In genomic region chr12:38777316-38777715, GRCm38 (mm10) we compare ENCODE assay signal across 8 mouse cellular contexts. TPM values are rescaled to one million over a fixed set of nuclear protein-coding genes. Genes with fewer than 3 reads are reported as not detected.
A peak's percentile ranks its signal among the peaks of the same experiment; 100 is the strongest.
DNase-seq lines count a peak whose midpoint lies in the region; ATAC-seq and TF ChIP-seq lines count a peak whose summit lies in the region.

No protein-coding gene starts in this region.

- no peak for ATAC-seq in midbrain, embryonic 15.5 days (replicated peaks)
- no peak for ATAC-seq in midbrain, embryonic 16.5 days
- ATAC-seq in stomach, postnatal 0 days (ENCODE audit: low FRiP score, low TSS enrichment), result no peak

- TF ChIP-seq CTCF in stomach, postnatal 0 days (IDR thresholded peaks at IDR 0.05; ENCODE audit: low read depth), result no peak

- H3K27me3 ChIP-seq in midbrain, embryonic 15.5 days (replicated peaks), result no peaks in the 10 kb centered on the region
- H3K27me3 ChIP-seq in midbrain, embryonic 16.5 days (ENCODE audit: control insufficient read depth, insufficient read depth, low read depth, low read length), result no peaks in the 10 kb centered on the region
- no peaks in the 10 kb centered on the region for H3K27me3 ChIP-seq in stomach, postnatal 0 days (ENCODE audit: control insufficient read depth, insufficient read depth, low read length)

- no peak for TF ChIP-seq EP300 in stomach, postnatal 0 days (optimal IDR thresholded peaks at IDR 0.05)

- peak overlapping the region; percentile 100; the same call in 1 of the 2 replicates for H3K4me2 ChIP-seq in midbrain, embryonic 15.5 days
- no peak overlapping the region; the same call in 1 of the 2 replicates for H3K4me2 ChIP-seq in midbrain, embryonic 16.5 days (ENCODE audit: low read length)
- H3K4me2 ChIP-seq in stomach, postnatal 0 days (replicated peaks; ENCODE audit: low read depth), result peak overlapping the region; percentile 94; the same call in 1 of the 2 replicates

- peaks cover 12% of the 10 kb centered on the region for H3K4me1 ChIP-seq in midbrain, embryonic 15.5 days
- peaks cover 12% of the 10 kb centered on the region for H3K4me1 ChIP-seq in midbrain, embryonic 16.5 days (ENCODE audit: control insufficient read depth, insufficient read depth, low read length)
- no peaks in the 10 kb centered on the region for H3K4me1 ChIP-seq in stomach, postnatal 0 days (replicated peaks; ENCODE audit: control insufficient read depth, insufficient read depth)

- H3K9ac ChIP-seq in midbrain, embryonic 15.5 days, result no peak overlapping the region
- no peak overlapping the region for H3K9ac ChIP-seq in midbrain, embryonic 16.5 days (ENCODE audit: low read depth, low read length)
- H3K9ac ChIP-seq in stomach, postnatal 0 days (ENCODE audit: low read length), result no peak overlapping the region

- intact Hi-C loops in heart, postnatal 36 days (cut with DNase I), result loop anchor here (10.0 kb wide), 1 partner anchor 183 kb away; no protein-coding TSS in a partner anchor

- WGBS in midbrain, embryonic 15.5 days, result 78% methylated on average over 7 of the region's 7 CpGs
- WGBS in midbrain, embryonic 16.5 days, result 72% methylated on average over 7 of the region's 7 CpGs
- 69% methylated on average over 7 of the region's 7 CpGs for WGBS in stomach, postnatal 0 days

- H3K9me3 ChIP-seq in midbrain, embryonic 15.5 days, result no peaks in the 10 kb centered on the region
- H3K9me3 ChIP-seq in midbrain, embryonic 16.5 days (replicated peaks; ENCODE audit: control insufficient read depth, low read length, poor library complexity, severe bottlenecking), result no peaks in the 10 kb centered on the region
- no peaks in the 10 kb centered on the region for H3K9me3 ChIP-seq in stomach, postnatal 0 days (ENCODE audit: control insufficient read depth, low read length)

- no peak overlapping the region for H3K27ac ChIP-seq in midbrain, embryonic 15.5 days
- H3K27ac ChIP-seq in midbrain, embryonic 16.5 days (ENCODE audit: low read length), result no peak overlapping the region
- H3K27ac ChIP-seq in stomach, postnatal 0 days (replicated peaks), result no peak overlapping the region

- DNase-seq in heart, adult 8-10 months (ENCODE audit: low spot score), result peak; percentile 38
- DNase-seq in heart, postnatal 36 days, result no peak
- peak; percentile 5 to 49 for DNase-seq in lung, adult 18-20 months
- no peak for DNase-seq in stomach, postnatal 0 days (ENCODE audit: low spot score)
- DNase-seq in retina, postnatal 1 day, result no peak
- no peak for DNase-seq in frontal cortex, postnatal 10 days (ENCODE audit: low spot score in 2 of 2)

- no peaks in the 10 kb centered on the region for H3K36me3 ChIP-seq in midbrain, embryonic 15.5 days (replicated peaks)
- H3K36me3 ChIP-seq in midbrain, embryonic 16.5 days (ENCODE audit: control insufficient read depth, insufficient read depth, low read length), result no peaks in the 10 kb centered on the region
- no peaks in the 10 kb centered on the region for H3K36me3 ChIP-seq in stomach, postnatal 0 days (ENCODE audit: control insufficient read depth, insufficient read depth, low read length)

- no peak overlapping the region for H3K4me3 ChIP-seq in midbrain, embryonic 15.5 days
- no peak overlapping the region for H3K4me3 ChIP-seq in midbrain, embryonic 16.5 days (ENCODE audit: low read depth, low read length)
- no peak overlapping the region for H3K4me3 ChIP-seq in stomach, postnatal 0 days (ENCODE audit: low read depth, low read length)

RNA-seq across cellular contexts. Expression of gene Etv1, which starts 1.9 kb away (rescaled TPM):
- total RNA-seq in heart, adult 8-10 months (2022), result 10 to 100 TPM in 2 of 4 experiments, 1 to 10 TPM in 2; 7.4 to 10.9 (median 9.3) TPM
- 1 to 10 TPM; 8.2 to 9.4 TPM for total RNA-seq in heart, postnatal 36 days (2021)
- polyA plus RNA-seq in midbrain, embryonic 15.5 days (2015; fragmentation: Nextera tagmentation; extraction: Ambion mirVana), result 21.2 and 22.6 TPM in 2 replicates
- polyA plus RNA-seq in midbrain, embryonic 16.5 days (2015; fragmentation: Nextera tagmentation; extraction: Ambion mirVana), result 30.5 and 34.8 TPM in 2 replicates
- 20.7 and 20.9 TPM in 2 replicates for polyA plus RNA-seq in stomach, postnatal 0 days (2015; fragmentation: Nextera tagmentation; extraction: Ambion mirVana)

Comparison
In these comparisons a context has a peak if more than half of its experiments do, and no peak if none do; other contexts are left out.
1. DNase-seq: peak in heart, adult 8-10 months (single experiment) and lung, adult 18-20 months (2 of 2); none in heart, postnatal 36 days (0 of 2), stomach, postnatal 0 days (single experiment), retina, postnatal 1 day (single experiment) and frontal cortex, postnatal 10 days (0 of 2).